Mouse (Mus musculus) CH12.LX (cell line): ENCODE results near the gene Fam173a.

Experiments used
- BHLHE40 ChIP-seq: IDR thresholded peaks from 2 replicates; pipeline ENCODE4 v1.6.1; 2011; ENCODE audit warnings: mild to moderate bottlenecking, low read depth, low read length, improper control_type of control experiment
- CHD2 ChIP-seq: IDR thresholded peaks from 2 replicates; pipeline ENCODE4 v1.6.1; 2011; ENCODE audit warnings: low read length, improper control_type of control experiment
- CTCF ChIP-seq, 2 experiments: IDR thresholded peaks in 1 of 2; conservative IDR thresholded peaks in 1 of 2; 2 replicates each; pipeline ENCODE4 v1.5.1; 2011 to 2012; ENCODE audit warnings: low read depth in 2 of 2, low read length in 2 of 2, improper control_type of control experiment in 1 of 2, inconsistent platforms in 1 of 2, mild to moderate bottlenecking in 1 of 2, moderate library complexity in 1 of 2
- E2F4 ChIP-seq: IDR thresholded peaks from 2 replicates; pipeline ENCODE4 v1.6.1; 2011; ENCODE audit warnings: low read depth, low read length, improper control_type of control experiment; ENCODE audit not compliant: insufficient replicate concordance
- EP300 ChIP-seq: IDR thresholded peaks from 2 replicates; pipeline ENCODE4 v1.6.1; 2011; ENCODE audit warnings: low read length, improper control_type of control experiment
- JUN ChIP-seq: IDR thresholded peaks from 2 replicates; pipeline ENCODE4 v1.6.1; 2011; ENCODE audit warnings: low read depth, mild to moderate bottlenecking, low read length, improper control_type of control experiment, moderate library complexity; ENCODE audit not compliant: insufficient read depth
- KAT2A ChIP-seq: IDR thresholded peaks from 2 replicates; pipeline ENCODE4 v1.6.1; 2012; ENCODE audit warnings: low read length, improper control_type of control experiment, inconsistent platforms; ENCODE audit not compliant: insufficient replicate concordance
- MAX ChIP-seq: IDR thresholded peaks from 2 replicates; pipeline ENCODE4 v1.6.1; 2011; ENCODE audit warnings: low read length, improper control_type of control experiment
- MEF2A ChIP-seq: IDR thresholded peaks from 2 replicates; pipeline ENCODE4 v1.6.1; 2014; ENCODE audit warnings: low read depth, mild to moderate bottlenecking, inconsistent platforms, low read length, improper control_type of control experiment, borderline replicate concordance
- MXI1 ChIP-seq: IDR thresholded peaks from 2 replicates; pipeline ENCODE4 v1.6.1; 2011; ENCODE audit warnings: mild to moderate bottlenecking, low read depth, low read length, improper control_type of control experiment
- POLR2A ChIP-seq: IDR thresholded peaks from 2 replicates; pipeline ENCODE4 v1.6.1; 2011; ENCODE audit warnings: low read depth, mild to moderate bottlenecking, improper control_type of control experiment, low read length
- TCF12 ChIP-seq: IDR thresholded peaks from 2 replicates; pipeline ENCODE4 v1.6.1; 2014; ENCODE audit warnings: low read depth, mild to moderate bottlenecking, inconsistent platforms, low read length, improper control_type of control experiment
- ZC3H11A ChIP-seq: IDR thresholded peaks from 2 replicates; pipeline ENCODE4 v1.6.1; 2012; ENCODE audit warnings: low read depth, mild to moderate bottlenecking, inconsistent platforms, low read length, improper control_type of control experiment

DNA sequence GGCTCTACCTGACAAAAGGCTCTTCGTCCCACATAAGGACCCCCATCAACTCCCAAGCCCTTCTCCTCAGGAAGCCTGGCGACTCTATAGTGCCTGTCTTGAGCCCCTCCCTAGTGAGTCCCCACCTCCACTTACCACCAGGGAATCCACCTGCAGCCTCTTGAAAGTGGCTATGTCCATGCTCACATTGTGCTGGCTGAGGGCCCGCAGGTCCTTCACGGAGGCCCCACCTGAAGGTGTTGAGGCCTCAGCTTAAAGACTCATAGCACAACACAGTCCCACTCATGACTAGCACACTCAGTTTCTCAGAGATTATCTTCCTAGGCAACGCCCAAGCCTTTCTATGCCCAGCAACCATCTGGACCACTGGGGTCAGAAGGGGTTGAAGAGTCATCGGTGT lies 43.4 kb downstream of the Fam173a start:
- TF ChIP-seq POLR2A (no peak), CTCF (conservative IDR thresholded peaks at IDR 0.05 in 1 of 2, IDR thresholded peaks at IDR 0.05 in 1 of 2; ENCODE audit: low read depth in 2 of 2, low read length in 2 of 2) (no peak), ZC3H11A (no peak), TCF12 (no peak), MAX (no peak), KAT2A (no peak), E2F4 (no peak), MEF2A (no peak), MXI1 (no peak), JUN (no peak), CHD2 (no peak), EP300 (no peak), BHLHE40 (no peak)
